Mouse (Mus musculus): ENCODE data around the gene Fam84a.

GRCm38 (mm10) chr12:14164936-14165335 lies 13.1 kb upstream of the Fam84a start:
- no peak for TF ChIP-seq POLR2A (IDR thresholded peaks at IDR 0.05; ENCODE audit: borderline replicate concordance, low read depth, low read length)
- no peak for TF ChIP-seq CTCF (IDR thresholded peaks at IDR 0.05; ENCODE audit: low read depth, low read length)

Data from bone marrow macrophage, adult 2 months (primary cell).